In the genomic region with DNA sequence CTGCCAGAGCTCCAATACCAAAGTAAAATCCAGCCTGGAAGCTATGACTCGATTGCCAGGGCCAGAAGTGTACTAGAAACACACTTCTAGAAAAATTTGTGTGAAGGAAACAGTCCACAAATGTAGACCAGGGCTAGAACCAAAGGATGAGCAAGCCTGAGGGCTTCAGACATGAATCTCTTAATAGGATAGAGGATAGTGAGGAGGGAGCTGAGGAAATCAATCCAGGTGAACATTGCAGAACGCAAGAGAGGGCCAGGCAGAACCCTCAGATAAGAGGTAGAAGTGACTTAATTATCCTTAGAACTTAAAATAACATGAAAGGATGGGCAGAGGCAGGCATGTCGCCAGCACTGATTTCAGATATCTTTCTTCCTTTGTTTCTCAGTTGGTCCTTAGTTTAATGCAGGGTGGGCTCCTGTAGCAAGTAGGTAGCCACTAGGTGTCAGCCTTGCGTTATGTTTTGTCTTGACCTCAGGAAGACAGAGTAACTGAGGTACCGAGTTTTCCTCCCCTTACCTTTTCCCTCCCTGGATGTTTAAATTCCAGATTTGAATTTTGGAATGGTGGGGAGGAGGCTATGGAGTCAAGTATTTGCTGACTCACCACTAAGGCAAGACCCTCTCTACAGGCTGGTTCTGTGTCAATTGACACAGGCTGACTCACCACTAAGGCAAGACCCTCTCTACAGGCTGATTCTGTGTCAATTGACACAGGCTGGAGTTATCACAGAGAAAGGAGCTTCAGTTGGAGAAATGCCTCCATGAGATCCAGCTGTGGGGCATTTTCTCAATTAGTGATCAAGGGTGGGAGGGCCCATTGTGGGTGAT, we compare ENCODE assay signal across 7 mouse cellular contexts. TPM values are rescaled to one million over a fixed set of nuclear protein-coding genes. Genes with fewer than 3 reads are reported as not detected.
A peak's percentile ranks its signal among the peaks of the same experiment; 100 is the strongest.
DNase-seq lines count a peak whose midpoint lies in the region; ATAC-seq and TF ChIP-seq lines count a peak whose summit lies in the region.

No protein-coding gene starts in this region.

- H3K9ac ChIP-seq in ES-E14 (ENCODE audit: insufficient read depth, low read depth, low read length, poor library complexity, severe bottlenecking), result no peak overlapping the region
- no peak overlapping the region for H3K9ac ChIP-seq in hindbrain, embryonic 11.5 days (ENCODE audit: low read depth, low read length)

- no peaks in the 10 kb centered on the region for H3K9me3 ChIP-seq in ES-E14 (ENCODE audit: control insufficient read depth, insufficient read depth, low read depth, low read length)
- H3K9me3 ChIP-seq in forebrain, embryonic 10.5 days, result peaks cover 3% of the 10 kb centered on the region; the same call in 1 of the 2 replicates
- H3K9me3 ChIP-seq in hindbrain, embryonic 11.5 days (ENCODE audit: control insufficient read depth, low read length), result no peaks in the 10 kb centered on the region

- no peaks in the 10 kb centered on the region for H3K36me3 ChIP-seq in ES-E14 (ENCODE audit: control insufficient read depth, insufficient read depth, low read length, poor library complexity, severe bottlenecking)
- H3K36me3 ChIP-seq in forebrain, embryonic 10.5 days (replicated peaks), result peaks cover 18% of the 10 kb centered on the region
- no peaks in the 10 kb centered on the region for H3K36me3 ChIP-seq in hindbrain, embryonic 11.5 days (ENCODE audit: control insufficient read depth, insufficient read depth, low read length)

- H3K27ac ChIP-seq in ES-E14 (ENCODE audit: insufficient read depth, low read depth, low read length, poor library complexity, severe bottlenecking), result no peak overlapping the region
- no peak overlapping the region for H3K27ac ChIP-seq in forebrain, embryonic 10.5 days
- no peak overlapping the region for H3K27ac ChIP-seq in hindbrain, embryonic 11.5 days (ENCODE audit: low read depth, low read length)

- no peak overlapping the region for H3K4me2 ChIP-seq in hindbrain, embryonic 11.5 days (replicated peaks; ENCODE audit: low read depth, low read length)

- in situ Hi-C loops in ES-E14 (cut with MboI; ENCODE audit: low sequenced_read_pairs in 2 of 2, unreplicated experiment in 2 of 2), result loop anchor here (5.0 to 25.0 kb wide), 2 partner anchors 283 to 293 kb away; no protein-coding TSS in a partner anchor

- 28% methylated on average over 5 of the region's 5 CpGs for WGBS in forebrain, embryonic 10.5 days
- 30% methylated on average over 5 of the region's 5 CpGs for WGBS in hindbrain, embryonic 11.5 days

- DNase-seq in ES-E14 (ENCODE audit: low read depth, low spot score), result no peak
- DNase-seq in adrenal gland, postnatal 14 days, result peak; percentile 58
- peak; percentile 50 for DNase-seq in forebrain, embryonic 10.5 days (ENCODE audit: extremely low spot score, low spot score)
- DNase-seq in hindbrain, embryonic 11.5 days (ENCODE audit: low spot score), result peak; percentile 75
- peak; percentile 62 for DNase-seq in layer of hippocampus, adult 9-10 months (ENCODE audit: low spot score)
- DNase-seq in lung, postnatal 36 days, result peak; percentile 82
- peak; percentile 26 for DNase-seq in right cerebral cortex, adult 18-20 months

- no peaks in the 10 kb centered on the region for H3K27me3 ChIP-seq in forebrain, embryonic 10.5 days (ENCODE audit: poor library complexity, severe bottlenecking)
- no peaks in the 10 kb centered on the region for H3K27me3 ChIP-seq in hindbrain, embryonic 11.5 days (ENCODE audit: control insufficient read depth, insufficient read depth, low read length)

- H3K4me3 ChIP-seq in ES-E14 (ENCODE audit: insufficient read depth in 1 of 2, low read depth in 1 of 2, low read length in 2 of 2, poor library complexity in 1 of 2, severe bottlenecking in 1 of 2), result no peak overlapping the region
- no peak overlapping the region for H3K4me3 ChIP-seq in forebrain, embryonic 10.5 days
- no peak overlapping the region for H3K4me3 ChIP-seq in hindbrain, embryonic 11.5 days (ENCODE audit: low read depth, low read length)

- ATAC-seq in hindbrain, embryonic 11.5 days (ENCODE audit: low FRiP score), result peak; percentile 89

- H3K4me1 ChIP-seq in ES-E14 (ENCODE audit: control insufficient read depth in 2 of 2, insufficient read depth in 2 of 2, low read length in 2 of 2, poor library complexity in 1 of 2), result no peaks in the 10 kb centered on the region
- no peaks in the 10 kb centered on the region for H3K4me1 ChIP-seq in forebrain, embryonic 10.5 days
- H3K4me1 ChIP-seq in hindbrain, embryonic 11.5 days (replicated peaks; ENCODE audit: control insufficient read depth, insufficient read depth, low read length), result no peaks in the 10 kb centered on the region

TF ChIP-seq in ES-E14, 5 proteins besides CTCF, POLR2A, EP300 and RAD21:
- TF ChIP-seq ZC3H11A (IDR thresholded peaks at IDR 0.05; ENCODE audit: borderline replicate concordance, low read depth, low read length) (peak; percentile 90), ZNF384 (IDR thresholded peaks at IDR 0.05; ENCODE audit: low read depth, low read length) (no peak)

RNA-seq across cellular contexts. Expression of a gene that starts 52.2 kb away (rescaled TPM):
- total RNA-seq in ES-E14 (2012; rRNA removed), result 0.16 and 0.31 TPM in 2 replicates
- 37.0 and 130 TPM in 2 replicates for total RNA-seq in adrenal gland, postnatal 14 days (2021)
- polyA plus RNA-seq in forebrain, embryonic 10.5 days (2016; fragmentation: Nextera tagmentation; extraction: Ambion mirVana), result 6.4 and 9.0 TPM in 2 replicates
- 6.0 and 7.8 TPM in 2 replicates for polyA plus RNA-seq in hindbrain, embryonic 11.5 days (2014; fragmentation: Nextera tagmentation; extraction: Ambion mirVana)

Comparison
In these comparisons a context has a peak if more than half of its experiments do, and no peak if none do; other contexts are left out.
1. RNA of a gene that starts 52.2 kb away (total RNA-seq): 37.0 to 130 TPM in adrenal gland, postnatal 14 days; 0.16 to 0.31 TPM in ES-E14; every median in the first group is over 10 times any median in the second.